Mouse (Mus musculus): ENCODE results near the gene Lhx6.
"Not testable (repeated sequence)": the region's sequence is repeated elsewhere in the genome, so short reads cannot be mapped to it uniquely, and the experiment has no call there.

Lhx6 gene

DNA sequence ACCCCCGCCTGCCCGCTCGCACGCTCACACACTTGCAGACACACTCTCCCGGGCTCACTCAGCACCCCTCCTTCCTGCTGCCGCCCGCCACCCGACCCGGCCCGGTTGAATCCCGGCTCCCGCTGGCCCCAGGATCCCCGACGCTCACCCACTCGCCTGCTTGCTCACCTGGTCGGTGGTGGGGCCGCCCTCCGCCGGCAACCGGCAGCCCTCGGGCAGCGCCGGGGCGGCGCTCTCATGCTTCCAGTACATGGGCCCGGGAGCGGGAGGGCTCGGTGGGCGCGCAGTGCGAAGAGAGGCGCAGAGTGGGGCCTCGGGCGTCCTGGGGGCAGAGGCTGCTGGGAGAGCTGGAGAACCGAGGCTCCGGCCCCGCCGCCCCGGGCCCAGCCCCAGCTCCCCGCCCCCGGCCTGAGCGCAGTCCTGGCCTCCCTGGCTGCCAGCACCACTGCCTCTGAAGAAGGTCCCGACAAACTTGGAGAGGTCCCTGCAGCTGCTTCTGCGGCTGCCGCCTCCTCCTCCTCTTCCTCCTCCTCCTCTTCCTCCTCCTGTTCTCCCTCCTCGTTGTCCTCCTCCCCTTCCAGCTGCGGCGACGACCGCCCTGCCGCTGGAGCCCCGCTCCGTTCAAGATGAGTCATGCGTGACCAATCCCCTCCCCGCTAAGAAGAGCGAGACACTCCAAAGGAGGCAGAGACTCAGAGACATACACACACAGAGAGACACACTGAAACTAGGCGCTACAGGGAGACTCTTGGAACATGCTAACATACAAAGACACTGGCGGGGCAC is at the start of gene Lhx6:
Lhx6 (minus strand) TSS at position 453 of the 786 bp plus-strand sequence.
- no peak for DNase-seq

GRCm38 (mm10) chr2:36152401-36152800 is 47.2 kb upstream of the Lhx6 start:
- DNase-seq = not testable (repeated sequence)

GRCm38 (mm10) chr2:36148876-36149365 is 43.7 kb upstream of the Lhx6 start:
- DNase-seq = no peak

DNA sequence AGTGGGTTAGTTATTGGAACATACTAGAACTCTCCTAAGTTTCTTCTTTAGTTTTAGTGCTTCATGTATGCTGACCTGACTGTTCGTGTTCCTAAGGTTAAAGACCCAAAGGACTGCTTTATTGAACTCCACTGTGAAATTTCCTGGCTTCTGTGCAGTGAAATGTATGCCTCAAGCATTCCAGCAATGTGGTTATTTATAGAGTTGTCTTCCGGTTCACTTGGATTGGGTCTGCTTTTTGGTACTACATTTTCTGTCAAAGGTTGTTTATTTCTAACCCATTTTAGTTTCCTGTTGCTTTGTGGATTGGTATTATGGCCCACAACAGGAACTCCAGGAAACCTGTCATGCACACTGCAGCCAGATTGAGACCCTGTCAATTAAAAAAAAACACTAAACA is 33.9 kb upstream of the Lhx6 start:
- DNase-seq = no peak

DNA sequence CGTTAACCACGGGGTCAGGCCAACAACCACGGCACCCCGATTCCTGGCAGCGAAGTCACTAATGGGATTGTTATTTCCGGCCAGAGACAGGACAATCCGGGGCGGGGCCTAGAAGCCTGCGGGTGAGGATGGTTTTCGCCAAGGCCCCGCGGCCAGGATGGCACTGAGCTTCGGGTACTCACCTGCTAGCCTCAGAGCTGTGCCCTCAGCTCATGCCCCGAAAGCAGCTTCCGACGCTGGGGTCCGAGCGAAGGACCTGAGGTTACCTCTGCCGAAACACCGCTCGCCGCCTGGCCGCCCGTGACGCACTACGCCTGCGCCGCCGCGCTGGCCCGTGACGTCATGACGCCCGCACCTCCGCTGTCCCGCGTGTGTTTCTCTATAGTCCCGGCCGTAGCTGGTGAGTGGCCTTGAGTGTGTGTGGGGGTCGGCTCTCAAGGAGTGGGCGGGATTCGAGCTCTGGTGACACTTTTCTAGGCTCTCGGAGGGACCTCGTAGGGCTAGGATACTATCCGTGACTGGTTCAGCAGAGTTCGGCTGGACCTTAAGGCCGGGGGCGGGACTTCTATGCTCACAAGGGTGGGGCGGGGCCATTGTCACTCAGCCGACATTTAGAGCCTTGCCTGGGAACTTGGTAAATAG is 31.2 kb upstream of the Lhx6 start, which contains the start of the genes Mrrf and Rbm18:
Mrrf (plus strand) TSS at position 90 of the 642 bp plus-strand sequence.
Rbm18 (minus strand) TSS at position 474 of the 642 bp plus-strand sequence.
- peak; percentile 87 to 90 for DNase-seq

DNA sequence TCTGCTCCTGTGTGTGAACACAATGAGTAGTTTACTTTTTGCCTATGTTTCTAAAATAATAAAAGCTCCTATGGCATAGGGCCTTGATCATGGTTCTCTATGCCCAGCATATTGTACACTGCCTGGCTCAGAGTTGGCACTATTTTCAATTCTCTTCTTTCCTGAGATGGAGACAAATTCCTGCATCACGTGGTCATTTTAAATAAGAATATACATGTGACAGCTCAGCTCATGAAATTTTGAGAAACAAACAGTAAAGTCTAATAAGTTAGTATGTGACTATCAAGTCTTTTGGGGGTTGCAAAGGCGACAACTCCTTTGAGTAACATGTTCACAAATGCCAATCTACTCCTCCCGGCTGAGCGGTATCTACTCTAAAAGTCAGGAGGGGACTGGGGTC is 30.7 kb upstream of the Lhx6 start:
- no peak for DNase-seq

- DNase-seq = no peak
Observed at GRCm38 (mm10) chr2:36129051-36129450, 23.8 kb upstream of the Lhx6 start.

DNA sequence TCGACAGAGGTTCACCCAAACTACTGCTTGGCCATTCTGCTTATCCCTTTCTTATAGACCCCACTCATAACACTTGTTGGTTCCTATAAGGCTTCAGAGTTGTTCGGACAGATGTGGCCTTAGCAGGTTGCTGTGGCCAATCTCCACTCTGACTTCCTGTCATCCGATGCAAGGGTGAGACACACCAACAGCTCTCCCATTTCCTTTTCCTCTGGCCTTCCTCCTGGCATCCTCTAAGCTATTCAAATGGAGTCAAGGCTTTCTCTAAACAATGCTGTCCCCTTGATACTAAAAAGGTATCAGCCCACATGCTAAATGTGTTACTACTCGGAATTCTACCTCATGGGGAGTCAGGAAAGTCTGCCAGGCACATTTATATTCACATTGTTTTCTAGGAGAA is 22.8 kb upstream of the Lhx6 start:
- no peak for DNase-seq

- DNase-seq = no peak
Observed at GRCm38 (mm10) chr2:36126795-36127429, 21.7 kb upstream of the Lhx6 start.

DNA sequence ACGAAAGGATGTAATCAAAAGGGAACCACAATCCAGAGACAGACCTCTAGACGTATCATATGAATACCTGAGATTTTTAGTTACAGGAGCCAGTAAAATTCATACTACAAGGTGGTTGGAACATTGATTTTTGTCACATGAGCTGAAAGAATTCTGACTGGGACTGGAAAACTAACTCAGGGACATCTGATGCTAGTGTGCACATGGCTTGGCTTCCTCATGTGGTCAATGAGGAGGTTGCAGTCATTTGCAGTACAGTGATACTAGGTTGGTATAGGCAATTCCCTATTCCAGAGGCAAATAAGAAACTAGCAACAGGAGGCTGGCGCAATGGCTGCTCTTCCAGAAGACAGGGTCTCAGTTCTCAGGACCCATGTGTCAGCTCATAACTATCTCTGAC is 7.4 kb upstream of the Lhx6 start:
- DNase-seq = no peak

GRCm38 (mm10) chr2:36108615-36109014 is 3.4 kb upstream of the Lhx6 start:
- no peak for DNase-seq

DNA sequence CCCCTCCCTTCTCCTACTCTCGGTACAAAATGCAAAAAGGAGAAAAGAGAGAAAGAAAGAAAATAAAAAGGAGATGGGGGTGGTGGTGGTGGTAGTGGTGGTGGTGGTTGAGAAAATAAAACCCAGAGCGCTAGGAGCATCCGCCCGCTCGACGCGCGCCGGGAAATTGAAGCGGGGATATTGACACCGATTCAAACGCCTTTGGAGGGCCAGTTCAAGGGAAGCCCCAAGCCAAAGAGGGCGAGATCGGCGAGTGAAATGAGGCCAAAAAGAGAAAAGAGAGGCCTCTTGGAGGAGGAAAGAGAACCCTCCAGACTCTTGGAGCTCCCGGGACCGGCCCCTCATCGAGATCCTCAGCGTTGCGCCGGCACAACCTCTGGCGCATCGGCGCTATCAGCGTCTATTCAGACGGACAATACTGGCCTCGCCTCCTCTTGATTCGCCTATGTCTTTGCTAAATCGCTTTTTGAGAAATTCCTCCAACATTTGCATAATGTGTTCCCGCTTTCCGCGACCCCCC is 712 bp downstream of the Lhx6 start:
- no peak for DNase-seq

DNA sequence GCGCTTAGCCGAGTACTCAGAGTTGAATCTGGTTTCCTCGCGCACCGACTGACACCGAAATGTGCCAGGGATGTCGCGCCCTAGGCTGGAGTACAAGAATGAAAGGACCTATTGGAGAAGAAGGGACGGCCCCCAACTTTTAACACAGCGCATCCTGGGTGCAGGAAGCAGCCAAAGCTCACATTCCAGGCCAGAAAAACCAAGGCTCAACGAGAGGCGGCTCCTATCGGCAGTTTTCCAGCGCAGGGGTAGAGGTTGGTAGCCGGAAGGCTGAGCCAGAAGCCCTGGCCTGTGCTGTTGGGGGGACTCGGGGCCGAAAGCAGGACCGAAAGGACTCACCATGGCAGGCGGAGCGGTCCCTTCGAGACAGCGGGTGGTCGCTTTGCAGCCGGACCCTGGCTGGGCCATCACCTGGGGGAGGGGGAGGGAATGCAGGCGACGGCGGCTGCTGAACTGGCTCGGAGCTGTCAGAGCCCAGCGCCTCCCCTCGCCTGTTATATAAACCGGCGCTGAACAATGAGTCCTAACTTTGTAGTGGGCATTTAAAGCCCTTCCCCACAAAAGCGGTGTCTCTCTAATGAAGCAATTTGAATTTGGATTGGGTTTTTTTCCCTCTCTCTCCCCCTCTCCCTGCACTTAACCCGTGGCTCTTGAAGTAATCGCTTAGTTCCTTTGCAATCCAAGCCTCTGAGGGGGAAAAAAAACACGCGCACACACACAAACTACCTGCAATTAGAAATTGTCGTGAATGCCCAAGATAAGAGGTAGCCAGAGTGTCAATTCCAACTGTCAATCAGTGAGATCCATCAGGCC is 1.4 kb downstream of the Lhx6 start:
- DNase-seq = no peak

- no peak for DNase-seq
Observed at GRCm38 (mm10) chr2:36103069-36103554, 2.1 kb downstream of the Lhx6 start.

DNA sequence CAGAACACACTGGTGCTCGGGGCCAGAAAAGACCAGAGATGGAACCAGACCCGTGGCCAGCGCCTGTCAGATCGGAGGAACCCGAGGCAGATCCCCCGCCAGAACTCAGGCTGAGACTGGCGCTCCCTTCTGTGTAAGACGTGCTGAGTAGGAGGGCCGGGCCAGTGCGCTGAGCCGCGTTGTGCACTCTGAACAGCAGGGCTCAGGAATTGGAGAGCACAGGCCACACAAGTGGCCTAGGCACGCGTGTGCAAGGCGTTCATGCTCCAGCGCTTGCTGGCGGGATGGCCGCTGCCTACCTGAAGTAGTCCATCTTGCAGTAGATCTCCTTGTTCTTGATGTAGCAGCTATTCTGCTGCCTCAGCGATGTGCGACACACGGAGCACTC is 2.7 kb downstream of the Lhx6 start:
- no peak for DNase-seq

GRCm38 (mm10) chr2:36101866-36102558 is 3.2 kb downstream of the Lhx6 start:
- DNase-seq = no peak

- no peak for DNase-seq
Observed at GRCm38 (mm10) chr2:36099739-36100138, 5.5 kb downstream of the Lhx6 start.

- DNase-seq = no peak
Observed at GRCm38 (mm10) chr2:36098021-36098420, 7.2 kb downstream of the Lhx6 start.

- no peak for DNase-seq
Observed at GRCm38 (mm10) chr2:36097129-36097815, 7.9 kb downstream of the Lhx6 start.

- no peak for DNase-seq
Observed at GRCm38 (mm10) chr2:36093914-36094475, 11.2 kb downstream of the Lhx6 start.

GRCm38 (mm10) chr2:36093301-36093700 is 11.9 kb downstream of the Lhx6 start:
- DNase-seq = no peak
